Mouse (Mus musculus): ENCODE measurements around the gene Actbl2.

DNA sequence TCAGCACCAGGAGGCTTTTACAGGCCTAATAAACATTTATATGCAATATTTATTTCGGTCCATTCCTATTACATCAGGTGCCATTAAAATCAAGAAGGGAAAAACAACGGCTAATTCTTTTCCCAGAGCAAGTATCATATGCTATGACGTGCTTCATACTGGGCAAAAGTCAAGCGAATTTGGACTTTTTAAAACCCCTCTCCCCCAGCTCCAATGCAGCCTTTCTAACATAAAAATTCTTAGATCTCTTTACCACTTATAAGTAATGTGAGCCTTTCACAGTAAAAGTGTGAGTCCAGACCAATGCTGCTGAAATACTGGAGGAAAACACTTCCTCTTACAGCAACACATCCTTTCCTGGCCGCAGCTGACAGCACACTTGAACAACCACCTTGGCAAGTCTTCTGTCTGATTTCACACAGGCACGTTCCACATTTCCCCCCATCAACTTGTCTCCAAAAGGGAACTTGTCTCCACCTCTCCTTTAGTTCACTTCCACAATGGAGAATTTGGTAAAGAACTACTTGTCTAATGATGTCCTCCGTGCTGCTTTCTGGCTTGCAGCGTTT is 44.4 kb downstream of the Actbl2 start:
- TF ChIP-seq CTCF (IDR thresholded peaks at IDR 0.05; ENCODE audit: insufficient read depth, low read depth, low read length) (no peak), POLR2A (IDR thresholded peaks at IDR 0.05; ENCODE audit: insufficient read depth, low read depth, low read length) (no peak)
